Mouse (Mus musculus) left cerebral cortex, postnatal 14 days (tissue): ENCODE measurements around the gene Zbtb25. TPM values are rescaled to one million over a fixed set of nuclear protein-coding genes. Genes with fewer than 3 reads are reported as not detected.

Experiments
- DNase-seq, 2 experiments: peaks; one replicate each; pipeline ENCODE4 v3.0.0; 2021 to 2022; ENCODE audit warnings: low spot score in 2 of 2, mixed read lengths in 1 of 2
- intact Hi-C: fragments of 180-260 bp; cut with DNase I; formaldehyde crosslinking; loops from one replicate; pipeline ENCODE4 v1.15.1; 2025
- total RNA-seq, 2 experiments: library from RNA; stranded (reverse); gene quantifications; 2 replicates each; pipeline ENCODE4 v1.2.3; 2021

Zbtb25 gene
- total RNA-seq, 2 experiments from 2014 or later, result 17.0 to 18.0 TPM

- intact Hi-C loops, result no loop called here
- no peak for DNase-seq
Observed at GRCm38 (mm10) chr12:76380151-76380550, 10.7 kb upstream of the Zbtb25 start.

- intact Hi-C loops, result no loop called here
- no peak for DNase-seq
Observed at GRCm38 (mm10) chr12:76378556-76378955, 9.2 kb upstream of the Zbtb25 start.

- DNase-seq, result no peak
- intact Hi-C loops, result no loop called here
Observed at GRCm38 (mm10) chr12:76377726-76378125, 8.3 kb upstream of the Zbtb25 start.

- DNase-seq, result no peak
- intact Hi-C loops, result no loop called here
Observed at GRCm38 (mm10) chr12:76377059-76377458, 7.7 kb upstream of the Zbtb25 start.

- DNase-seq, result peak in 1 of 2 experiments; percentile 34
- intact Hi-C loops, result no loop called here
Observed at GRCm38 (mm10) chr12:76376649-76377048, 7.2 kb upstream of the Zbtb25 start.

- no peak for DNase-seq
- intact Hi-C loops, result no loop called here
Observed at GRCm38 (mm10) chr12:76375506-76375905, 6.1 kb upstream of the Zbtb25 start.

- DNase-seq, result no peak
- intact Hi-C loops, result no loop called here
Observed at GRCm38 (mm10) chr12:76374911-76375310, 5.5 kb upstream of the Zbtb25 start.

GRCm38 (mm10) chr12:76373991-76374390, 4.6 kb upstream of the Zbtb25 start:
- intact Hi-C loops, result no loop called here

GRCm38 (mm10) chr12:76372881-76373818, 3.7 kb upstream of the Zbtb25 start:
- no peak for DNase-seq
- intact Hi-C loops, result no loop called here

More at GRCm38 (mm10) chr12:76373991-76374390, 4.6 kb upstream of the Zbtb25 start:
- no peak for DNase-seq

GRCm38 (mm10) chr12:76372046-76372445, 2.6 kb upstream of the Zbtb25 start:
- no peak for DNase-seq
- intact Hi-C loops, result no loop called here

GRCm38 (mm10) chr12:76370831-76371571, 1.6 kb upstream of the Zbtb25 start:
- intact Hi-C loops, result loop anchor here (2.0 kb wide), 1 partner anchor 34 kb away; the partner anchor contains the start of gene Hspa2
- peak; percentile 38 to 52 for DNase-seq

GRCm38 (mm10) chr12:76369978-76370830, 802 bp upstream of the Zbtb25 start, which contains the start of gene Zbtb1:
Zbtb1 (plus strand) TSS chr12:76370266.
- DNase-seq, result peak; percentile 82 to 84
- intact Hi-C loops, result loop anchor here (2.0 to 5.0 kb wide), 2 partner anchors 35 to 102 kb away; partner anchors contain the start of gene Hspa2

- DNase-seq, result peak; percentile 50 to 51
- intact Hi-C loops, result loop anchor here (5.0 kb wide), 1 partner anchor 104 kb away; no protein-coding TSS in a partner anchor
Observed at GRCm38 (mm10) chr12:76368790-76369205, 604 bp downstream of the Zbtb25 start.

GRCm38 (mm10) chr12:76368201-76368789, 1.1 kb downstream of the Zbtb25 start:
- intact Hi-C loops, result loop anchor here (5.0 kb wide), 1 partner anchor 104 kb away; no protein-coding TSS in a partner anchor
- DNase-seq, result no peak

- intact Hi-C loops, result loop anchor here (5.0 kb wide), 1 partner anchor 105 kb away; no protein-coding TSS in a partner anchor
- DNase-seq, result peak in 1 of 2 experiments; percentile 44
Observed at GRCm38 (mm10) chr12:76367096-76367995, 2.1 kb downstream of the Zbtb25 start.

GRCm38 (mm10) chr12:76366276-76366675, 3.1 kb downstream of the Zbtb25 start:
- DNase-seq, result no peak
- intact Hi-C loops, result loop anchor here (5.0 kb wide), 1 partner anchor 106 kb away; no protein-coding TSS in a partner anchor

- no peak for DNase-seq
- intact Hi-C loops, result no loop called here
Observed at GRCm38 (mm10) chr12:76362303-76362676, 7.1 kb downstream of the Zbtb25 start.
